Mouse (Mus musculus): ENCODE data around the gene Myh8. TPM values are rescaled to one million over a fixed set of nuclear protein-coding genes. Genes with fewer than 3 reads are reported as not detected.

Gene Myh8
- 0.02 TPM in 1 of 2 replicates, not detected in the other for polyA plus RNA-seq (2016; fragmentation: Nextera tagmentation; extraction: Ambion mirVana)

DNA sequence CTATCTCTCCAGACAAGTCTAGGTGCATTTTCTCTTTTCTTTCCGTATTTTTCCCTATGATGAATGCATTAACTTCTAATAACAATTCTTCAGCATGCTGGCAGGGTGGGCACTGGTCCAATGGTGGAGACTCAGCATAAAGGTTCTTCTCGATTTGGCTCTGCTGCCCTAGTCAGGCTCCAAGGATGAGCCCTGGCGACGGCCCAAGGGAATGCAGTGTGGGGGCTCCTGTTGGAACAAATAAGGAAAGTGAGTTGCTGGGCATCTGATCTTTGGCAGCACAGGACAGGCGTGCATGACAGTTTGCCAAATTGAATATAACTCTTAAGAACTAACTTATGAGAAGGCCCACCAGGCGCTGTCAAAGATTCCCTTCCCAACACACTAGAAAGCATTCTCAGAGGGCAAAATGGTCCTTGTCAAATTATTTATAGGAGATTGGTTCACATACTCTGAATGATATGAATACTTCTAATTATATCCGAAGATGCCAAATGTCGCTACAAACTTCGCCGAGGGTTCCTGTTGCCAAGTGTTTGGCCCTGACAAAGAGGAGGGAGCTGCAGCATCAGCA lies at the start of gene Myh8:
Gene Myh8 (plus strand): TSS at position 524 of the 574 bp plus-strand sequence.
- 83% methylated on average over 10 of the region's 10 CpGs for WGBS
- no peaks in the 10 kb centered on the region for H3K4me1 ChIP-seq
- no peak for DNase-seq (ENCODE audit: low spot score)
- H3K27ac ChIP-seq = no peak within 1 kb of the TSS
- H3K27me3 ChIP-seq (ENCODE audit: insufficient read depth, poor library complexity, severe bottlenecking) = no peaks in the 10 kb centered on the region
- no peaks in the 10 kb centered on the region for H3K9me3 ChIP-seq
- no peaks in the 10 kb centered on the region for H3K36me3 ChIP-seq
- no peak within 1 kb of the TSS for H3K4me3 ChIP-seq

DNA sequence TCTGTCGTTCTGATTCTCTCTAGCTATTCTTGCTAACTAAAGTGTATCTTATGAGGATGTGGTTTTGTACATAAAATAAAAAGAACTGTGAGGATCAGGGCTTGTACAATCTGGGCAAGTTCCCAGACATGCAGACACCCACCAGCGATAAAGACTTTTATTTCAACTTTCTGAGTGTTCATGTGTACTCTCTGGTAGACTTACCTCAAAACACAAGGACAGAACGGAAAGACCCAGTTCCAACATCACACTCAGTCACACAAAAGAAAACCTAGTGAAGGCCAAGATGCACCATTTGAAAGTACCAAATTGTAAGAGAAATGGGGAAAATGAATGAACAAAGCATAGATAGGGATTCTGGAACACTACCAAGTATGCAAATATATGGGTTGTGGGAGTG lies 48.2 kb upstream of the Myh8 start:
- Histone ChIP-seq H3K4me3 (no peak overlapping the region), H3K36me3 (no peaks in the 10 kb centered on the region), H3K27ac (no peak overlapping the region), H3K4me1 (0 out of 2 replicates have a peak, but pooled peaks cover 4% of the 10 kb centered on the region), H3K27me3 (ENCODE audit: insufficient read depth, poor library complexity, severe bottlenecking) (no peaks in the 10 kb centered on the region), H3K9me3 (no peaks in the 10 kb centered on the region)
- no peak for DNase-seq (ENCODE audit: low spot score)
- 87% methylated on average over 3 of the region's 3 CpGs for WGBS

DNA sequence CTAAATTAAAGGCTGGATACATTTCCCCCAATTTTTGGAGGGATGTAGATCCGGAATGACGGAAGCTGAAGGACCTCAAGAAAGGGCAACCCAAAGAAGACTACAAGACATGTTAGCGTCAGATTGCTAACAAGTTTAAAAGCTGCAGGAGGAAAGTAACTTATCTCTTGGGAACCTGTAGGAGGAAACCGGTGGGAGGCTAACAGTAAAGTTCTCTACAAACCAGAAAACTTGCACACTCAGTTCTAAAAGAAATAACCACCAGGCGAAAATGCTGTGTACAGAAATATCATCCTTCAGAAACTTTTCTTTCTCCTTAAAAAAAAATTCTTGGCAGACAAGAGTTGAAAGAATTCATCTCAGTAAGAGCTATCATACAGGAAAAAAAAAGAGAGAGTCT lies 47.8 kb upstream of the Myh8 start:
- Histone ChIP-seq H3K4me3 (no peak overlapping the region), H3K36me3 (no peaks in the 10 kb centered on the region), H3K4me1 (0 out of 2 replicates have a peak, but pooled peaks cover 4% of the 10 kb centered on the region), H3K27ac (no peak overlapping the region), H3K9me3 (no peaks in the 10 kb centered on the region), H3K27me3 (ENCODE audit: insufficient read depth, poor library complexity, severe bottlenecking) (no peaks in the 10 kb centered on the region)
- DNase-seq (ENCODE audit: low spot score) = no peak
- 74% methylated on average over 5 of the region's 5 CpGs for WGBS

GRCm38 (mm10) chr11:67229946-67230345 lies 47.0 kb upstream of the Myh8 start:
- 75% methylated on average over 2 of the region's 2 CpGs for WGBS
- Histone ChIP-seq H3K9me3 (no peaks in the 10 kb centered on the region), H3K4me3 (no peak overlapping the region), H3K27me3 (ENCODE audit: insufficient read depth, poor library complexity, severe bottlenecking) (no peaks in the 10 kb centered on the region), H3K4me1 (0 out of 2 replicates have a peak, but pooled peaks cover 4% of the 10 kb centered on the region), H3K36me3 (no peaks in the 10 kb centered on the region), H3K27ac (no peak overlapping the region)
- no peak for DNase-seq (ENCODE audit: low spot score)

DNA sequence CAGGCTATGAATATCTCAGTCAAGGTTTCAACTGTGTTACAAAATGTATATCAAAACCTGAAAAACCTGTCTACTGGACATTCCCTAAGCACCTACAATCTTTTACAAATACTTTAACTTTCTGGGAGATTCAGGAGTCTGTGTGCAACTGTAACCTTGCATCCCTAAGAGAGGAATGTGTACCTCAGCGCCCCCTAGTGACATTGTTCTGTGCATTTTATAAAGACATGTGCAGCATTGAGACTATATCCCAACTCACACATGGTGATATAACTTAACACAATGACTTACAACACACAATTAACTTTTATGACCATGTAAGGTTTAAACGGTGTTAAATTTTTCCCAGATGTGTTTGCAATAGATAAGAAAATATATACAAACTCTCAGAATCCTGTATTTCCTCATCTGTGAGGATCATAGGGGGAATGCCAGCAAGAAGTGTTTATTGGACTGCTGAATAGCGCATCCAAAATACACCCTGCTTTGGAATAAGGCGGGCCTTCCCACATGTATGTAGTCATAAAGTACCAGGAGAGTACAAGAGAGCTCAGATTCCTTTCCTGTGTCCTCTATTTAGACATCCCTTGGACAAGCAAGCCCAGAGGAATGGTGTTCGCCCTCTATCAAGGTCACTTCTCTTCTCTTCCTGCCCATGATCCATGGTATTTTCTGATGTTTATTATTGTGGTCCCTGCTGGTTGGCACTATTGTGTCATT lies 41.1 kb upstream of the Myh8 start:
- 58% methylated on average over 5 of the region's 5 CpGs for WGBS
- Histone ChIP-seq H3K4me1 (no peaks in the 10 kb centered on the region), H3K9me3 (no peaks in the 10 kb centered on the region), H3K27me3 (ENCODE audit: insufficient read depth, poor library complexity, severe bottlenecking) (no peaks in the 10 kb centered on the region), H3K4me3 (no peak overlapping the region), H3K27ac (no peak overlapping the region), H3K36me3 (no peaks in the 10 kb centered on the region)
- no peak for DNase-seq (ENCODE audit: low spot score)

- no peaks in the 10 kb centered on the region for H3K4me1 ChIP-seq
- no peaks in the 10 kb centered on the region for H3K27me3 ChIP-seq (ENCODE audit: insufficient read depth, poor library complexity, severe bottlenecking)
- H3K9me3 ChIP-seq = no peaks in the 10 kb centered on the region
- DNase-seq (ENCODE audit: low spot score) = no peak
- no peak overlapping the region for H3K27ac ChIP-seq
- WGBS = 84% methylated on average over 9 of the region's 9 CpGs
- no peak overlapping the region for H3K4me3 ChIP-seq
- no peaks in the 10 kb centered on the region for H3K36me3 ChIP-seq
Observed at GRCm38 (mm10) chr11:67236799-67237198, 40.1 kb upstream of the Myh8 start.

DNA sequence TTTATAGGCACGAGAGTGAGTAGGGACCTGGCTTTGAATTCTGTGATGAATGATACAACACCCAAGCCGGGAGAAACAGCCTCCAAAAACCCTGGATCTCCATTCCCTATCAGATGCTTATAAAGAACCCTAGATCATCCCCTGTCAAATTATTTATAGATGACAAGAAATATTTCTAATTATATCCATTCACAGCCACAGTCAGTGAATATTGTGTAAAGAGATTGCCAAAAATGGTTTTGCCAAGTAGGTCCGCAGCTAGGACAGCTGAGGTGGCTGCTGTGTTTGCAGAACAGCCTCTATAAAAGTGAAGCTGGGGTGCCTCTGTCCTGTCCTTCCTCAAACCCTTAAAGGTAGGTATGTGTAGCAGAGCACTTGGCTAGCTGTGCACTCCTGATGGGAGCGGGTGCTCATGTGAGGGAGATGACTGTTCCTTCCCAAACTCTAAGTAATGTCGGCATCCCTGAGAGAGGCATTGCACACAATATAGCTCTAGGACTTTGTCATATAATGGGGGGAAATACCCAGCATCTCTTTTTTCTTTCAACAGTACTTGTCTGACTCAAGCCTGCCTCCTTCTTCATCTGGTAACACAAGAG lies 39.3 kb upstream of the Myh8 start, which contains the start of gene Myh4:
Gene Myh4 (plus strand): TSS at position 549 of the 599 bp plus-strand sequence.
- Histone ChIP-seq H3K4me3 (no peak within 1 kb of the TSS), H3K4me1 (no peaks in the 10 kb centered on the region), H3K27me3 (ENCODE audit: insufficient read depth, poor library complexity, severe bottlenecking) (no peaks in the 10 kb centered on the region), H3K27ac (no peak within 1 kb of the TSS), H3K9me3 (no peaks in the 10 kb centered on the region), H3K36me3 (no peaks in the 10 kb centered on the region)
- 80% methylated on average over 5 of the region's 5 CpGs for WGBS
- DNase-seq (ENCODE audit: low spot score) = no peak

DNA sequence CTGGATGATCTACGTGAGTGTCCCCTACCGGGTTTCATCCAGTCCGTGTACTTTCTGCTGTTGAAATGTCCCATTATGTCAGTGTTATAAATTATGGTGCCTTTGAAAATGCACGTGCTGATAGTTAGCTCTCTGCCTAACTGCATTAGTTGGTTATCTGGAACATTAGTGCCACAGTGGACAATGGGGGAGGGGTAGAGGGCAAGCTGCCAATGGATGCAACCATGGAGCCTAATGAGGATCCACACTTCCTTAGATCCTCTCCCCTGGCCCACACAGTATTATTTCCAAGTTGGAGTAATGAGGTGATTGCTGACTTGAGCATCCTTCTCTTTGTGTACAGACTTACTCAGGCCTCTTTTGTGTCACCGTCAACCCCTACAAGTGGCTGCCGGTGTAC lies 35.9 kb upstream of the Myh8 start:
- no peak overlapping the region for H3K4me3 ChIP-seq
- H3K27me3 ChIP-seq (ENCODE audit: insufficient read depth, poor library complexity, severe bottlenecking) = no peaks in the 10 kb centered on the region
- WGBS = 85% methylated on average over 6 of the region's 6 CpGs
- no peak for DNase-seq (ENCODE audit: low spot score)
- H3K27ac ChIP-seq = no peak overlapping the region
- no peaks in the 10 kb centered on the region for H3K4me1 ChIP-seq
- no peaks in the 10 kb centered on the region for H3K36me3 ChIP-seq
- no peaks in the 10 kb centered on the region for H3K9me3 ChIP-seq

GRCm38 (mm10) chr11:67253691-67254090 lies 23.2 kb upstream of the Myh8 start:
- Histone ChIP-seq H3K27me3 (ENCODE audit: insufficient read depth, poor library complexity, severe bottlenecking) (no peaks in the 10 kb centered on the region), H3K4me3 (no peak overlapping the region), H3K27ac (no peak overlapping the region), H3K36me3 (no peaks in the 10 kb centered on the region), H3K9me3 (no peaks in the 10 kb centered on the region), H3K4me1 (no peaks in the 10 kb centered on the region)
- WGBS = 84% methylated on average over 4 of the region's 4 CpGs
- no peak for DNase-seq (ENCODE audit: low spot score)

GRCm38 (mm10) chr11:67257048-67257447 lies 19.9 kb upstream of the Myh8 start:
- DNase-seq (ENCODE audit: low spot score) = no peak
- 84% methylated on average over 7 of the region's 7 CpGs for WGBS
- no peaks in the 10 kb centered on the region for H3K36me3 ChIP-seq
- no peaks in the 10 kb centered on the region for H3K4me1 ChIP-seq
- no peaks in the 10 kb centered on the region for H3K27me3 ChIP-seq (ENCODE audit: insufficient read depth, poor library complexity, severe bottlenecking)
- no peak overlapping the region for H3K27ac ChIP-seq
- H3K4me3 ChIP-seq = no peak overlapping the region
- no peaks in the 10 kb centered on the region for H3K9me3 ChIP-seq

GRCm38 (mm10) chr11:67260956-67261355 lies 16.0 kb upstream of the Myh8 start:
- no peaks in the 10 kb centered on the region for H3K27me3 ChIP-seq (ENCODE audit: insufficient read depth, poor library complexity, severe bottlenecking)
- H3K27ac ChIP-seq = no peak overlapping the region
- H3K4me1 ChIP-seq = no peaks in the 10 kb centered on the region
- no peak for DNase-seq (ENCODE audit: low spot score)
- H3K36me3 ChIP-seq = no peaks in the 10 kb centered on the region
- no peaks in the 10 kb centered on the region for H3K9me3 ChIP-seq
- H3K4me3 ChIP-seq = no peak overlapping the region
- WGBS = 78% methylated on average over 6 of the region's 6 CpGs

DNA sequence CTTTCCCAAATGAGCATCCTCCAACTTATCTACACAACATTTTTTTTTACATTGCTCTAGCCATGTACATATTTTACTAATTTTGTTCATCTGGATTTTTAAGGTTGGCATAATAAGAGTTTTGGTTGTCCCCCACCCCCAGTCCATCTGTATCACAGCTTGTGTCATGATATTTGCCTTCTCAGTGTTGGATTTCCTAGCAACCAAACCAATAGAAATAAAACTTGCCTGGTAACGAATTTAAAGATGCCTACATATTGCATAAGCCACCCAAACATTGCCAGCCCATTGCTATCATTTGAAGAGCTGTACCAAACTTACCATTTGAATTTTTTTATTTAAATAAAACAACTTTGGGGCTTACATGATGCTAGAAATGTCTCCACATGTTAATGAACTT lies 16.5 kb downstream of the Myh8 start:
- Histone ChIP-seq H3K27ac (no peak overlapping the region), H3K4me1 (no peaks in the 10 kb centered on the region), H3K27me3 (ENCODE audit: insufficient read depth, poor library complexity, severe bottlenecking) (no peaks in the 10 kb centered on the region), H3K4me3 (no peak overlapping the region), H3K9me3 (no peaks in the 10 kb centered on the region; the same call in 1 of the 2 replicates), H3K36me3 (no peaks in the 10 kb centered on the region)
- no peak for DNase-seq (ENCODE audit: low spot score)
- 70% methylated on average over 1 of the region's 1 CpGs for WGBS

DNA sequence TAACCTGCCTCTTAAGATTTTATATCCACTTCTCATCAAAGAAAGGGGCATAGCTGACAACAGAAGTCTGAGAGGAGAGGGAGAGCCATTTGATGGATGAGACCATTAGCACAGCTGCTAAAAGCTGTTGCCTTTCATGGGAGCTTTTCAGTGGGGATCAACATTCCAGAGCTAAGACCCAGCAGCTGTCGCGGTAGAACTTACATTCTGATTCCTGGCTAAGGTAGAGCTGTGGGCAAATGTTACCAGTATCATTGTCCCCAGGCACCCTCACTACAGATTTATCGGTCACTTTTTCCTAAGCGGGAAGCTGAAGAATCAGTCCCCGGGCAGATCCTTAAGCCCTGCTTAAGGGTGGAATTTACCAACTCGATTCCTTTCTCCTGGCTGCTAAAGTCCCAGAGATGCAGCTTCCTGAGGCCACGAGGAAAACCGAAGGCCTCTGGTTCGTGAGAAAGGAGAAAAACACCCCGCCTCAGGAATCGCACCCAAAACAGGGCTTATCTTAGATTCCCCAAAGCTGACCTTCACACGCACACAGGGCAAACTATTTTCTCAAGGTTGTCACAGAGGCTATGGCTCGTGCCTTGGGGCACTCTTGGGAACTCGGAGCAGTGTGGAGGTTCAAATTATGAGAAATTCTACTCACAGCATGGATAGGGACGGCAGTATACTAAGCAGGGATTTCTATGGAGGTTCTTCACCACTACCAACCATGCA lies 37.0 kb downstream of the Myh8 start:
- Histone ChIP-seq H3K4me1 (peaks cover 2% of the 10 kb centered on the region; the same call in 1 of the 2 replicates), H3K27me3 (ENCODE audit: insufficient read depth, poor library complexity, severe bottlenecking) (no peaks in the 10 kb centered on the region; the same call in 1 of the 2 replicates), H3K9me3 (no peaks in the 10 kb centered on the region), H3K4me3 (no peak overlapping the region), H3K36me3 (no peaks in the 10 kb centered on the region), H3K27ac (no peak overlapping the region)
- DNase-seq (ENCODE audit: low spot score) = no peak
- WGBS = 44% methylated on average over 15 of the region's 15 CpGs

Data from heart, embryonic 10.5 days (tissue).